Mouse (Mus musculus): ENCODE data around the gene Amy1.

GRCm38 (mm10) chr3:113590844-113591243 is 15.7 kb downstream of the Amy1 start:
- no peak for TF ChIP-seq POLR2A (IDR thresholded peaks at IDR 0.05; ENCODE audit: low read depth, low read length)
- no peak for TF ChIP-seq CTCF (IDR thresholded peaks at IDR 0.05; ENCODE audit: borderline replicate concordance, insufficient read depth, low read length)
